Mouse (Mus musculus): ENCODE results near the gene Gm45233. TPM values are rescaled to one million over a fixed set of nuclear protein-coding genes. Genes with fewer than 3 reads are reported as not detected.

Gm45233 gene
- polyA plus RNA-seq (2012; rRNA removed; ENCODE audit: low replicate concordance): 4.5 and 4.8 TPM in 2 replicates

DNA sequence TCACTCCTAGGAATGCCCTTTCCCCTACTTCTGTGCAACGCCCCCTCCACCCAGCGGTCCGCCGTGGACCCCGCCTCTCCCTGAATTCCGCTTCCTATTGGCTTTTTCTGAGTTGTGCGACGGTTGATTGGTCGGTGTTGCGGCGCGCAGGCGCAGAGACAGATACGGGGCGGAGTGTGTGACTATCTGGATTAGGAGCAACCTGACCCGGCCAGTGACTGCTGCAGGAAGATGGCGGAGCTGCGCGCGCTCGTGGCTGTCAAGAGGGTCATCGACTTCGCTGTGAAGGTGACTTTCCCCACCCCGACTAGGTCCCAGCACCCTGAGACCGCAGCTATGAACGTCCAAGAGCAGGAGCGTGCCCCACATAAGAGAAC is at the start of gene Gm45233, which contains the start of gene Etfb:
Gm45233 (plus strand) TSS at position 212 of the 377 bp plus-strand sequence.
Etfb (plus strand) TSS at position 167 of the 377 bp plus-strand sequence.

DNA sequence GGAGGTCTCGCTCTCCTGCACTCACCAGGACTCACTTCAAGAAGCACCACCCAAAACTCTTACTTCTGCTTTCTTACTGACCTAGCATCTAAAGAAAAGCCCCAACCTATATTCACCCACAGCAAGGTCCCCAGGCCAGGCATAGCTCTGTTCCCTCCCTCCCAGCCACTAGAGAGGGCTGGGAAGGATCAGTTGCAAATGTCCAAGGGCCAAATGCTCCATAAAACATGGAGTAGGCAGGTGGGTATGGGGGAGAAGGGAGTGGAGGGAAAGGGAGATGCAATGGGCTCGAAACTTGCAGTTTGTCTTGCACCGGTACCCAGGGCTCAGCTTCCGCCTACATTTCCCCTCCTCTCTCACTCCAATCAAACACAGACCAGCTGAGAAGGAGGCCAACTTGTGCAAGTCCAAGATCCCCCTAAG is 35.8 kb upstream of the Gm45233 start, which contains the start of gene Siglecg:
Siglecg (plus strand) TSS at position 74 of the 423 bp plus-strand sequence.

DNA sequence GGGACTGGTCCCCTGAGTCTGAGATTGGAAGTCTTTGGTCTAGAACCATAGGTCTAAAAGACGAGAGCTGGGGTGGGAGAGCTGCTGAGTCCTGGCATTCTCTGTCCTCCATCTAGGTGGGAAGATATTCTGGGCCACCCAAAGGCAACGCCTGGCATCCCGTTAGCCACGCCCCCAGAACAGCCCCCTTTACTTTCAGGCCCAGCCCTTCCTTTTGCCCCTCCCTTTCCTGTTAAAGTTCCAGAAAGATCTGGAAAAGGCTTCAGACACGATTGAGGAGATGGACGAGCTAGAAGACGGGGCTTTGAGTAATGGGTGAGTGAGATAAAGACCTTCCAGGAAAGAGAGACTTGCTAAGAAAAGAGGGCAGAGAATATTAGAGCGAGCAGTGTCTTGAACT is 16.5 kb upstream of the Gm45233 start, which contains the start of gene Lim2:
Lim2 (plus strand) TSS at position 265 of the 400 bp plus-strand sequence.

DNA sequence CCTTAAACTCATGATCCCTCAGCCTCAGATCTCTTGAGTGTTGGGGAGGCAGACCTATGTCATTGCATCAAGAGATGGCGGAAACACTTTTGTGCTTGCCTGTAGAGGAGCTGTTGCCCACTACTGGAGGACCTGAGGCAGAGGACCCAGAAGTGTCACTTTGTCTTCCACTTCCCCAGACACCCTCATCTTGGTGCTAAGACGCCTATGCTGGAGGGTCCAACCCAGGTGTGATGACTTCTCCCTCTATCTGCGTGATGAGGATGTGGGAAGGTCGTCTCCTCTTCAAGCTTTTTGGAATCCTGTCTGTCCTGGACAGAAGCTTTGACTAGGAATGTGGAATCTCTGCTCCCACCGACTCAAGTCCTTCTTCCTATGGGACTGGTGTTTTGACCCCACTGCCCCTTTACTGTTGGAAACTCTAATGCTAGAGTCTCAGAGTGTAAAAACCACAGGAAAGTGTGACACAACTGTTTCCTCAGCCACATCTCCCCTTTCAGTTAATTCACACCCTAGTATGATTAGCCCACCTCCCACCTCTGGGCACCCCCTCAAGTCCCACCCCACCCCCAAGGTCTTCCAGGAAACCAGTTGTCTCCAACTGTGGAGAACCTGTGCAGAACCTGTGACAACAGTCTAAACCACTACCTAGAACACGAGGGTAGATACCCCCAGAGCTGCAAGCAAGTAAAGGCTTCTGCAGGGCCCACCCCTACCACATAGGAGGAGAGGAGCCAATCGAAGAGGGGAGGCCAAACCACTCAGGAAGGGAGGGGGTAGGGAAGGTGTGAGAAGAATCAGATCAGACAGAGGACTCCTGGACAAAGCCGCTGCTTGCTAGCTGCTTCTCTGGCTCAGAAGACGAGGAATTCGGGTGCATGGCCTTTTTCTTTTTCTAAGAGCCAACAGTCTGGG is 7.3 kb upstream of the Gm45233 start, which contains the start of gene Nkg7:
Nkg7 (plus strand) TSS at position 733 of the 915 bp plus-strand sequence.

DNA sequence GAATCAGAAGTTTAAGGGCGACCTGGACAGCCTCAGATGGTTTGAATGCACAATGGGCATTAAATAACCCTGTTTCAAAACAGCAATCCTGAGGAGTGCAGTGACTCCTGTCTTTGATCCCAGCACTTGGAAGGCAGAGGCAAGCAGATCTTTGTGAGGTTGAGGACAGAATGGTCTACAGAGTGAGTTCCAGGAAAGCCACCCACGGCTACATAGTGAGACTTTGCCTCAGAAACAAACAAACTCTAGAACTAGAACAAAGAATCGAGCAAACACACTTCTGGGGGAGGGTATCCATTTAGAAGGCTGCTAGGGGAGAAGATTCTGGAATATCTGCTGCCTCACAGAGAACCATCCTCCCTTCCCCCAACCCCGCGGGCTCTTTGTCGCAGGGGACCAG is 3.4 kb upstream of the Gm45233 start, which contains the start of gene Cldnd2:
Cldnd2 (plus strand) TSS at position 301 of the 400 bp plus-strand sequence.

DNA sequence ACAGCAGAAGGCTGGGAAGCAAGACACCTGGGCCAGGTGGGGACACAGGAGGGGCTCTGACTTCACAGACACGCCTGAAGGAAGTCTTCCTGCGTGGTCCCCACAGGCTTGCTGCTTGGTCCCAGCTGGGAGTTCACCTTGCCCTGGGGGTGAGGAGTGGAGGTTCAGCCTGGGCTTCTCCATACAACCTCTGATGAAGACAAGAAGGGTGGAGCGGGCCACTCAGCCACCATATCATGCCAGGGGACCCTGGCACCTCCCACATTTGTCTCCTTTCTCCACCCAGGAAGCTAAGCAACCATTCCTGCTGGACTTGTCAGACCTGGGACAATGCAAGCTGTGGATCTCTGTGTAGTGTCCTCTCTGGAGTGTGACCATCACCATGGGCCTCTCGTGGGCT is 18.9 kb downstream of the Gm45233 start, which contains the start of gene Vsig10l:
Vsig10l (plus strand) TSS at position 301 of the 400 bp plus-strand sequence.

DNA sequence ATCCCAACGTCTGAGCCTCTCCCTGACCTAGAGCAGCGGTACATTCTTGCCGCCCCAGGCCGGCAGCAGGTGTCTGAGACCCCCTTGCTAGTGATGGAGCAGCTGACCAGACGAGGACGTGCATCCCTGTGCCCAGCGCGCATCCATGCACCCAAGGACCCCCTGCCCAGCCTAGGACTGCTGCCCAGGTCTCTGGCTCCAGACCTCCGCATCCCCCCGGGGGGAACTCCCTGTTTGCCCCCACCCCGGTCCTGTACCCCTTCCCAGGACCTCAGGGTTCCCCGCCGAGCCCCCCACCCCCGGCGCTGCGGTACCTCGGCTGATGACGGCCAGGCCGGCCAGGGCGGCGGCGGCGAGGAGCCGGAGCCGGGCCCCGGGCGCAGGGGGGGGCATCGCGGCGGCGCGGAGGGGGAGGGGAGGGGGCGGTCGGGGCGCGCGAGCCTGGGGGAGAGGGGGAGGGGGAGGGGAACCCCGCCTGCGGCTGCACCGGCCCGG is 45.8 kb downstream of the Gm45233 start, which contains the start of gene Iglon5:
Iglon5 (minus strand) TSS at position 445 of the 495 bp plus-strand sequence.

Other genes with a start within 250 kb of the Gm45233 start
- 4.9 and 8.0 TPM in 2 replicates for gene Zfp715, start 130.8 kb upstream of the Gm45233 start, polyA plus RNA-seq (2012; rRNA removed; ENCODE audit: low replicate concordance)
- gene Siglecf, start 92.8 kb upstream of the Gm45233 start, polyA plus RNA-seq (2012; rRNA removed; ENCODE audit: low replicate concordance): 0.79 and 5.1 TPM in 2 replicates
- gene Siglecg, start 35.9 kb upstream of the Gm45233 start, polyA plus RNA-seq (2012; rRNA removed; ENCODE audit: low replicate concordance): 2.5 and 6.0 TPM in 2 replicates
- gene Lim2, start 16.5 kb upstream of the Gm45233 start, polyA plus RNA-seq (2012; rRNA removed; ENCODE audit: low replicate concordance): not detected in 2 replicates
- 7.3 and 21.1 TPM in 2 replicates for gene Nkg7, start 7.1 kb upstream of the Gm45233 start, polyA plus RNA-seq (2012; rRNA removed; ENCODE audit: low replicate concordance)
- gene Cldnd2, start 3.3 kb upstream of the Gm45233 start, polyA plus RNA-seq (2012; rRNA removed; ENCODE audit: low replicate concordance): not detected in 2 replicates
- gene Etfb, start within 50 bp of the Gm45233 start, polyA plus RNA-seq (2012; rRNA removed; ENCODE audit: low replicate concordance): 222 and 365 TPM in 2 replicates
- 8.1 and 9.4 TPM in 2 replicates for gene Vsig10l, start 19.0 kb downstream of the Gm45233 start, polyA plus RNA-seq (2012; rRNA removed; ENCODE audit: low replicate concordance)
- 4.6 and 8.8 TPM in 2 replicates for gene Iglon5, start 45.9 kb downstream of the Gm45233 start, polyA plus RNA-seq (2012; rRNA removed; ENCODE audit: low replicate concordance)
- not detected in 2 replicates for gene 4931406B18Rik, start 61.8 kb downstream of the Gm45233 start, polyA plus RNA-seq (2012; rRNA removed; ENCODE audit: low replicate concordance)
- gene Cd33, start 100.3 kb downstream of the Gm45233 start, polyA plus RNA-seq (2012; rRNA removed; ENCODE audit: low replicate concordance): 12.5 and 12.7 TPM in 2 replicates
- 1.6 and 2.8 TPM in 2 replicates for gene Zfp658, start 118.1 kb downstream of the Gm45233 start, polyA plus RNA-seq (2012; rRNA removed; ENCODE audit: low replicate concordance)
- gene Zfp719, start 135.5 kb downstream of the Gm45233 start, polyA plus RNA-seq (2012; rRNA removed; ENCODE audit: low replicate concordance): 2.0 and 4.1 TPM in 2 replicates
- gene Zfp819, start 163.0 kb downstream of the Gm45233 start, polyA plus RNA-seq (2012; rRNA removed; ENCODE audit: low replicate concordance): 0.24 TPM in 1 of 2 replicates, not detected in the other
- gene Ceacam18, start 190.6 kb downstream of the Gm45233 start, polyA plus RNA-seq (2012; rRNA removed; ENCODE audit: low replicate concordance): not detected in 2 replicates
- 3.0 and 8.5 TPM in 2 replicates for gene Siglece, start 216.0 kb downstream of the Gm45233 start, polyA plus RNA-seq (2012; rRNA removed; ENCODE audit: low replicate concordance)
- gene Ctu1, start 227.9 kb downstream of the Gm45233 start, polyA plus RNA-seq (2012; rRNA removed; ENCODE audit: low replicate concordance): 7.1 and 16.3 TPM in 2 replicates
- 0.11 and 0.13 TPM in 2 replicates for gene Klk14, start 246.3 kb downstream of the Gm45233 start, polyA plus RNA-seq (2012; rRNA removed; ENCODE audit: low replicate concordance)